Mouse (Mus musculus) embryo, embryonic 10.5 days (tissue): ENCODE data around the gene Rabac1.
A peak's percentile ranks its signal among the peaks of the same experiment; 100 is the strongest.

Source experiments
- DNase-seq: peaks from one replicate; pipeline ENCODE4 v3.0.0-alpha.2; 2015; ENCODE audit warnings: low spot score

Gene Rabac1

DNA sequence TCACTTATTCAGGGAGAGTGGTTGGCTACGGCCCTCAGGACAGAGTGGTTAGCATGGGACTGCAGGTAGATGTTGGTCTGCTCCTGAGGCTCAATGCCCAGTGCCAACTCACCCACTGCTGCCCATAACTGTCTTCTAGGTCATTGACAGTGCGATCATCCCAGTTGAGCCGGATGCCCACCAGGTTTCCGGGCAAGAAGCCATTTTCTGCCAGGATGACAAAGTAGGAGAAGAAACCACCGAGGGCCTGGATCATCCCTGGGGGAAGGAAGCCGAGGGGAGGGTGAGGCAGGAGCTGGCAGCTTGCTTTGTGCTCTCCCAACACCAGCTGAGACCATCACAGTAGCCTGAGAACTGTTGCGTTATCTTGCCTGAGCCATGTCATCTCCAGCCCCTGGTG is 7.9 kb upstream of the Rabac1 start:
- no peak for DNase-seq

- no peak for DNase-seq
Measured at GRCm38 (mm10) chr7:24978781-24979180, 6.2 kb upstream of the Rabac1 start.

DNA sequence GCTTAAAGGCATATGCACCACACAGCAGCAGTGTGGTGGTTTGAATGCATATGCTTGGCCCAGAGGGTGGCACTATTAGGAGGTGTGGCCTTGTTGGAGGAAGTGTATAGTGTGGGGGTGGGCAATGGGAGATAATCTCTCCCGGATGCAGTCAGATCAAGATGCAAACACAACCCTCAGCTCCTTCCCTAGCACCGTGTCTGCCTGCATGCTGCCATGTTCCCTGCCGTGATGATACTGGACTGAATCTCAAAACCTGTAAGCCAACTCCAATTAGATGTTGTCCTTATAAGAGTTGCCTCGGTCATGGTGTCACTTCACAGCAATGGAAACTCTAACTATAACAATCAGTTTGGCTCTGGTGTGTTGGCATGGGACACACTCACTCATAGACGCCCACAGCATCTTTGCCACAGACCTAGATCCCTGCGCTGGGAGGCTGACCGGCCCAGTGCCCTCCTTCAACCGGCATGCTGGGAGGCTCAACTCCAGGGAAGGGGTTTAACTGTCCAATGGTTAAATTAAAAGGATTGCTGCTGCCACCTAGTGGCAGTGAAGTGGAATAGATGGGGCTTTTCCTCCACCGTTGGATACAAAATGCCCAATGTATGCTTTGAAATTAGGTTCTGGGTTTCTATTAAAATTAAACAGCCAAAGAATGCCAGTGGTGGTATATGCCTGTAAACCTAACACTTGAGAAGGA is 2.5 kb upstream of the Rabac1 start:
- peak; percentile 76 for DNase-seq

GRCm38 (mm10) chr7:24973902-24974301 is 1.3 kb upstream of the Rabac1 start:
- no peak for DNase-seq

GRCm38 (mm10) chr7:24973208-24973607 is 654 bp upstream of the Rabac1 start:
- DNase-seq = no peak

- peak; percentile 73 for DNase-seq
Measured at GRCm38 (mm10) chr7:24971261-24971971, 1.1 kb downstream of the Rabac1 start.

- DNase-seq = no peak
Measured at GRCm38 (mm10) chr7:24970341-24970740, 2.2 kb downstream of the Rabac1 start.

- DNase-seq = no peak
Measured at GRCm38 (mm10) chr7:24969805-24970204, 2.7 kb downstream of the Rabac1 start.

DNA sequence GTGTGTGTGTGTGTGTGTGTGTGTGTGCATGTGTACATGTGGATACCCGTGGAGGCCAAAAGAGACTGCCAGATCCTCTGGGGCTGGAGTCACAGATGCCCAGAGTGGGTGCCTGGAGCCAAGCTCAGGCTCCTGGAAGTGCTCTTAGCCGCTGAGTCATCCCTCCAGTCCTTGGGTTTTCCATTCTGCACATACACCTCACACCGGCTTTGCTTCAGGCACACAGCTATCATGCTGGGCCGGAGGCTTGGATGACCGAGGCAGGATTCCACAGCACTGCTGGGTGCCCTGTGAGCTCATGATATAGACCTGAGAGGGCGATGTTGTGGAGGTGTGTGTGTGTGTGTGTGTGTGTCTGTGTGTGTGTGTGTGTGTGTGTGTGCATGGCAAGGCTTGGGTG is 4.1 kb downstream of the Rabac1 start:
- DNase-seq = no peak

- DNase-seq = no peak
Measured at GRCm38 (mm10) chr7:24967966-24968365, 4.6 kb downstream of the Rabac1 start.

GRCm38 (mm10) chr7:24964897-24965535 is 7.5 kb downstream of the Rabac1 start:
- DNase-seq = peak; percentile 93

GRCm38 (mm10) chr7:24964288-24964687 is 8.3 kb downstream of the Rabac1 start:
- no peak for DNase-seq

DNA sequence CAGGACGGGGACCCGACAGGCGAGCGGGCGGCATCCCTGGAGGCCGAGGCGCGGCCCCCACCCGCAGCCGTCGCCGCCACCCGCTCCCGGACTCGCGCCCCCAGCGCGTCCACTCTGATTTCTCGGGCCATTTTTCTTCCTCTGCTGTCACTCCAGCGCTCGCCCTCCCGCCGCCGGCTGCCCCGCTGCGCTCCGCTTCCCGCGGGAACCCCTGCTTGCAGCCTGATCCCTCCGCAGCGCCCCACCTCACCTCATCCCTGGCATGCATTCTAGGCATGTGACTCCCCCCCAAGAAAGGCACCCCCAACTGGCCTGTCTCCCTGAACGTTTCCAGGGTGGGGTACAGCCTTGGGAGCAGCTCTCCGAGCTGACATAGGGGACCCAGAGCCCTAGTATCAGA is 17.3 kb downstream of the Rabac1 start:
- DNase-seq = no peak

- peak; percentile 45 for DNase-seq
Measured at GRCm38 (mm10) chr7:24954450-24954849, 18.1 kb downstream of the Rabac1 start.

DNA sequence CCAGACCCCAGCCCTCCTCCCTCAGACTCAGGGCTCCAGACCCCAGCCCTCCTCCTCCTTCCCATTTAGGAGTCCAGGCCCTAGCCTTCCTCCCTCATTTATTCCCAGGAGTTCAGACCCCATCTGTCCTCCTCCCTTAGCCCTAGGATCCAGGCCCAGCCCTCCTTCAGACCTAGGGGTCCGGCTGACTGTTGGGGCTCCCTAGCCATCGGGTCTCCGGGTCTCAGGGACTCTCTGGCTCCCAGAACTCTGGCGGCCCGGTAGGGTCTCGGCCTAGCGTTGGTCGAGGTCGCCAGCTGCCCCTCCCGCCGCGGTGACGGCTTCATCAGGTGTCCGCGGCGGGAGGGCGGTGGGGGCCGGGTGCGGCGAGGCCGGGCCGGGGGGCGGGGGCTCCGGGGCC is 18.6 kb downstream of the Rabac1 start:
- DNase-seq = peak; percentile 46

DNA sequence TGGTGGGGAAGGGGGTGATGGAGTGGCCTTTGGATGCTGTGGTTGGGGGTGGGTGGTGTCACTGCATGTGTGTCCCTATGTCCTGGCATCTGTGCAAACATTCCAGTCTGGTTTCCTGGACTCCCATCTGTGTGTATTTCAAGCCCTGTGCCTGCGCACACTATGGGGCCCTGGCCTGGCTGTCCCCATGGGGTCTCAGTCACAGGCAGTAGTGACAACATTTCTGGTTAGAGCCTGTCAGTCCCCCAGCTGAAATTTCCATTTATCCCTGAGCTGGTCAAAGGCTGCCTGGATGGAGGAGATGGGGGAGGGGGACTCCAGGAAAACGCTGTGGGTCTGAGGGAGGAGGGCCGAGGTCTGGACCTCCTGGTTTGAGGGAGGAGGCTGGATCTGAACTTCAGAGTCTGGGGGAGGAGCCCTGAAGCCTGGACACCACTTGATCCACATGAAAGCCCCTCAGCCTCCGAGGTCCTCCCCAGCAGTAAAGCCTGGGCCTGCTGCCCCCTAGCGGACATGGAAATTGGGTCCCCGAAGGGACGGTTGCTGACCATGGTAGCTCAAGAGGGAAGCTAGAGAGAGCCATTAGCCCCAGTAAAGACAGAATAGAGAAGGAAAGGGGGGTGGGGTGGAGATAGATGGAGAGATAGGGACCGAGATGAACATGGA is 22.5 kb downstream of the Rabac1 start:
- peak; percentile 93 for DNase-seq

DNA sequence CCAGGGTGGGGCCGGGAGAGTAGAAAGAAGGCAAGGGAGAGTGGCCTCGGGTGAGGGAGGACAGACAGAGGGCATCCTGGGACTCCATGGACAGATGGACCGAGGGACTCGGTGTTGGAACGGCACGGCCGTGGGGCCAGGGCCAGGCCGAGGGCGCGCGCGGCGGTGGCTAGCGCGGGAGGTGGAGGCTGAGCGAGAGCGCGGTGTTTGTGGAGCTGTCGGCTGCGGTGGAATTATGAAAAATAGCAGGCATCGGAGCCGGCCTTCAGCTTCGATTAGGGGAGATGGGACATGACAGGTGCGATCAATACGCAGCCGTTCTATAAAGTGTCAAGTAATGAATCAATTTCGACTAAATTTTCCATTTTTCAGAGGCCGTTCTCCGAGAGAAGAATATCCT is 23.8 kb downstream of the Rabac1 start:
- no peak for DNase-seq

DNA sequence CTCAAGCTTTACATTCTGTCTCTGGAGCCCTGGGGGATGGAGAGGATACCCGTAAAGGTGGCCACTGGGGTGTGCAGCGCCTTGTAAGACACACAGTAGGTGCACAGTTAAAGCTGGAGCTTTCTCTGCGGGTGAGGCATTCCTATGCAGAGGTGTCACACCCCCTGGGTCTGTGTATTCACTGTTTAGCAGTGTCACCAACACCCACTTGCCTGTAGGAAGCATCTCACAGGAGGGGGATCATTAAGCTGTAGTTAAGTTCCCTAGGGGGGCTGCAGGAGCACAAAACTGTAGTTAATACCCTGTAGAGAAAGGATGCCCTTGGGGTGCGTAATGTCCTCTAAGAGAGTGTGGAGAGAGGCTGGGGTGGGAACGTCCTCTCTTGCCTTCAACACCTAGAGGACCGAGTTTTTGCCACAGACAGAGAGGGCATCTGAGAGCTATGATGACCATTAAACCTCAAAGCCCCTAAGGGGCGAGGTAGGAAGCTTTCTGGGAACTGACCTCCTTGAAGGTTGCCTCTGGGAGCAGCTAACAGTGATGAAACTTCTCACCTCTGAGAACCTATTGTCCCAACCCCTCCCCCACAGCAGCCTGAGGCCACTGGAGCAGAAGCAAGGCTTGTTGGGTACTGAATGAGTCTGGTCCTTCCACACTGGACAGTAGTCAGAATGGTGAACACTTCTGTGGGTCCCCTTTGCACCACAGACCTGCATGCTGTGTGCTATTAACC is 25.1 kb downstream of the Rabac1 start:
- DNase-seq = no peak

GRCm38 (mm10) chr7:24944257-24944950 is 28.1 kb downstream of the Rabac1 start, which contains the start of gene Gm4881:
TSS of gene Gm4881 (minus strand) at chr7:24944494.
- no peak for DNase-seq

GRCm38 (mm10) chr7:24943641-24944040 is 28.9 kb downstream of the Rabac1 start:
- DNase-seq = no peak

DNA sequence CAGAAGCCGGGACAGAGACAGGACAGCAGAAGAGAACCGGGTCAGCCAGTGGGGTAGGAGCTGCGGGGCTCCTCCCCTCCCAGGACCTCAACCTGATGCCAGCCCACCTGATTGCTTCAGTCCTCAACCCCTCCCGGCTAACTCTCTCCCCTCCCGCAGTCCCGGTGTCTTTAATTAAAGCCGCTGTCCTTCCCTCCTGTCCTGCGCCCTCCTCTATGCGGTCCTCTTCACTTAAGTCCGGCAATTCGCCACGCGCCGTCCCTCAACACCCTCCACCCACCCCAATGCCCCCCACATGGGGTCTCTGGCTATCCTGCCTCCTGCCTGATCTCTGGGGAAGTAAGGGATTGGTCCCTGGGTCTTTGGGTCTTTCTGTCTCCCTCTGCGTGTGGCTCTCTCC is 40.9 kb downstream of the Rabac1 start:
- no peak for DNase-seq
